Mouse (Mus musculus) neural tube, embryonic 13.5 days (tissue): ENCODE data around the gene Vamp8. TPM values are rescaled to one million over a fixed set of nuclear protein-coding genes. Genes with fewer than 3 reads are reported as not detected.

ENCODE experiments used
- ATAC-seq: fragments of 200-750 bp; cut with Nextera tagmentation; 2 replicates; pipeline ENCODE4 v1.8.0; 2017; ENCODE audit warnings: low read depth, mild to moderate bottlenecking, moderate TSS enrichment, moderate library complexity
- H3K27ac ChIP-seq: fragments of 300-500 bp; sonication (generic); replicated peaks from 2 replicates; pipeline ENCODE4 v1.5.1; 2015; ENCODE audit warnings: moderate library complexity, mild to moderate bottlenecking, inconsistent platforms
- H3K27me3 ChIP-seq: fragments of 300-500 bp; sonication (generic); 2 replicates; pipeline ENCODE4 v1.6.1; 2015; ENCODE audit warnings: mild to moderate bottlenecking, inconsistent platforms
- H3K36me3 ChIP-seq: fragments of 300-500 bp; sonication (generic); 2 replicates; pipeline ENCODE4 v1.6.1; 2015; ENCODE audit warnings: mild to moderate bottlenecking, inconsistent platforms
- H3K4me1 ChIP-seq: fragments of 300-500 bp; sonication (generic); replicated peaks from 2 replicates; pipeline ENCODE4 v1.6.1; 2015; ENCODE audit warnings: inconsistent platforms
- H3K4me2 ChIP-seq: fragments of 300-500 bp; sonication (generic); 2 replicates; pipeline ENCODE4 v1.6.1; 2015; ENCODE audit warnings: inconsistent platforms, mild to moderate bottlenecking, moderate library complexity
- H3K4me3 ChIP-seq: fragments of 300-500 bp; sonication (generic); 2 replicates; pipeline ENCODE4 v1.5.1; 2015; ENCODE audit warnings: mild to moderate bottlenecking, inconsistent platforms
- H3K9ac ChIP-seq: fragments of 300-500 bp; sonication (generic); 2 replicates; pipeline ENCODE4 v1.6.1; 2015; ENCODE audit warnings: moderate library complexity, mild to moderate bottlenecking, inconsistent platforms
- H3K9me3 ChIP-seq: fragments of 300-500 bp; sonication (generic); 2 replicates; pipeline ENCODE4 v1.6.1; 2016; ENCODE audit warnings: inconsistent platforms
- WGBS: fragments of 180-500 bp; shearing (Covaris S2); methylation state at CpG from one replicate; pipeline ENCODE4 v1.1.7; 2015; 5-methylcytosine and 5-hydroxymethylcytosine counted together
- polyA plus RNA-seq: library from polyadenylated mRNA; unstranded; fragments of >200 nt; fragmentation: Nextera tagmentation; extraction: Ambion mirVana; gene quantifications from 2 replicates; pipeline ENCODE4 v1.2.1, GENCODE M21; 2015

Gene Vamp8
- polyA plus RNA-seq, 1 experiment from 2014 or later = 28.9 TPM

DNA sequence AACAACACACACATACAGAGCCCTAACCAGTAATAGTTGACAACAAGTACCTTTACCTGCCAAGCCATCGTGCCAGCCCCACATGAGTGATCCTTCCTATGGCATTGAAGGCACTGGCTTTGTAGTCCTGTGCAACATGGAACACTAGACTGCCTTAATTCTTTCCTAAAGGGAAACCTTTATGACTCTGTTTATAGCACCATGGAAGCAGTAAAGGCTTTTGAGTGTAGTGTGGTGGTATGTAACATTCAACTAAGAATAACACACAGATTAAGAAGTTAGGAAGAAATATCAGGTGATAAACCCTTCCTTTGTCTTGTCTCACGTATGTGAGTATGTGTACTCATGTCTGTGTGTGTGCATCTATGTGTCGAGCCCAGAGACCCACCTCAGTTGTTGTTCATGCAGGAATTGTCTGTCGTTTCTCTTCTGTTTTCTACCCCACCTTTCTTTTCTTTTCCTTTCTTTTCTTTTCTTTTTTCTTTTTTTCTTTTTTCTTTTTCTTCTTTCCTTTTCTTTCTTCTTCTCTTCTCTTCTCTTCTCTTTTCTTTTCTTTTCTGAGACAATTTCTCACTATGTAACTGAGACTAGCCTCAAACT, 23.6 kb downstream of the Vamp8 start, which contains the start of gene Rnf181:
TSS of gene Rnf181 (minus strand) at position 113 of the 600 bp plus-strand sequence.
- Histone ChIP-seq H3K27me3 (no peaks in the 10 kb centered on the region), H3K4me2 (no peak within 1 kb of the TSS), H3K27ac (no peak within 1 kb of the TSS), H3K36me3 (no peaks in the 10 kb centered on the region), H3K4me3 (no peak within 1 kb of the TSS), H3K9me3 (no peaks in the 10 kb centered on the region), H3K9ac (no peak within 1 kb of the TSS), H3K4me1 (peaks cover 15% of the 10 kb centered on the region)
- 73% methylated on average over 4 of the region's 4 CpGs for WGBS
- ATAC-seq = no peak

GRCm38 (mm10) chr6:72366304-72366703, 24.2 kb downstream of the Vamp8 start:
- no peak overlapping the region for H3K4me2 ChIP-seq

GRCm38 (mm10) chr6:72364985-72365384, 25.5 kb downstream of the Vamp8 start:
- H3K4me2 ChIP-seq = no peak overlapping the region
- H3K9ac ChIP-seq = no peak overlapping the region
- no peak overlapping the region for H3K4me3 ChIP-seq
- no peak for ATAC-seq
- no peaks in the 10 kb centered on the region for H3K9me3 ChIP-seq
- H3K27me3 ChIP-seq = no peaks in the 10 kb centered on the region
- H3K27ac ChIP-seq = no peak overlapping the region
- 64% methylated on average over 6 of the region's 6 CpGs for WGBS
- H3K36me3 ChIP-seq = peaks cover 8% of the 10 kb centered on the region
- peaks cover 24% of the 10 kb centered on the region for H3K4me1 ChIP-seq

More at GRCm38 (mm10) chr6:72366304-72366703, 24.2 kb downstream of the Vamp8 start:
- Histone ChIP-seq H3K27ac (no peak overlapping the region), H3K27me3 (no peaks in the 10 kb centered on the region), H3K4me3 (no peak overlapping the region), H3K36me3 (no peaks in the 10 kb centered on the region), H3K9me3 (no peaks in the 10 kb centered on the region), H3K9ac (no peak overlapping the region), H3K4me1 (peaks cover 19% of the 10 kb centered on the region)
- no peak for ATAC-seq
- WGBS = 72% methylated on average over 3 of the region's 3 CpGs

DNA sequence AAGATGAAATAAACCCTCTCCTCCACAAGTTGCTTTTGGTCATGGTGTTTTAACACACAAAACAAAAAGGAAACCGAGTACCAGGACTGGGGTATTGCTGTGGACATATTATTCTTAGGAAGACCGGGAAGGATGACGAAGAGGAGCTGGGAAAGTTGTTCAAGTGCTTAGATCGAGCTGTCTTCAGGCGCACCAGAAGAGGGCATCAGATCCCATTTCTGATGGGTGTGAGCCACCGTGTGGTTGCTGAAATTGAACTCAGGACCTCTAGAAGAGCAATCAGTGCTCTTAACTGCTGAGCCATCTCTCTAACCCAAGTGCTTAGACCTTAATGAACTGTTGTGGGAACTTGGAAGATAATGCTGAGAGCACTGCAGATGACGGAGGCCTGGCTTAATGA, 26.5 kb downstream of the Vamp8 start:
- H3K4me2 ChIP-seq = no peak overlapping the region
- no peak for ATAC-seq
- peaks cover 24% of the 10 kb centered on the region for H3K4me1 ChIP-seq
- WGBS = 54% methylated on average over 7 of the region's 7 CpGs
- no peak overlapping the region for H3K4me3 ChIP-seq
- peaks cover 18% of the 10 kb centered on the region for H3K36me3 ChIP-seq
- no peaks in the 10 kb centered on the region for H3K9me3 ChIP-seq
- no peak overlapping the region for H3K27ac ChIP-seq
- H3K27me3 ChIP-seq = no peaks in the 10 kb centered on the region
- no peak overlapping the region for H3K9ac ChIP-seq

DNA sequence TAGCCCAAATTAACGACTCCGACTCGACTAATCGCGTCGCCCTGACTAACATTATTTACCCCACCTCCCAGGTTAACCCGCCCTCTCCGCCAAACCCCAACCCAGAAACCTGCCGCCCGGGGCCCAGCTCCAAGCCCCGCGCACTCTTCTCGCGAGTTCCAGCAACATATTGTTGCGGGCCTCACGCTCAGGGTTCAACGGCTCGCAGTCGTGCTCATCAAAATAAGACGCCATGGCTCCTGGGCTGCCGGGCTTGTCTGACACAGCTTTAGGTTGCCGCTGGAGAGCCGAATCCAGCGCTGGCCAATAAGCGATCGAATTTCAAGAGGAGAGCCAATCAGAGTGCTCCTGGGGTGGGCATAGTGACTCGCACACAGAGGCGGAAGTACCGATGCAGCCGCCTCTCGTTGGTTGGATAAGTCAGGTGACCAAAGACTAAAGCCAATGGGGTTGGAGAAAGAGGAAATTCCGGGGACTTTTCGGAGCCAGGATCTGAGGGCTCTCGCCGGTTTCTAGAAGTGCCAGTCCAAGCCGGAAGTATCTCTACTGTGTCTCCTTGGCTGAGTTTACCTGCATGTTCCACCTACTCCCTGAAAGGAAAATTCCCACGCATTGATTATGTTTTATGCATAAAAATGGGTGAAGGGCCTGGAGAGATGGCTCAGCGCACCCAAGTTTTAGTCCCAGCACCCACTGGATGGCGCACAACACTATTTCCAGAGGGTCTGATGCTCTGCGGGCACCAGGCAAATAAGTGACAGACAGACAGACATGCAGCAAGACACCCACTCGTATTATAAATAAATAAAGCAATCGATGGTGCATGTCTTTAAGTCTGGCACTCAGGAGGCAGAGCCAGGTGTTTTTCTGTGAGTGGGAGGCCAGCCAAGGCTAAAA, 28.1 kb downstream of the Vamp8 start:
- peak overlapping the region; percentile 83 for H3K27ac ChIP-seq
- ATAC-seq = peak; percentile 98
- peak overlapping the region; percentile 66 for H3K4me3 ChIP-seq
- H3K9me3 ChIP-seq = no peaks in the 10 kb centered on the region
- no peaks in the 10 kb centered on the region for H3K27me3 ChIP-seq
- H3K36me3 ChIP-seq = peaks cover 34% of the 10 kb centered on the region
- H3K9ac ChIP-seq = peak overlapping the region; percentile 76
- under 1% methylated on average over 42 of the region's 42 CpGs for WGBS
- H3K4me1 ChIP-seq = peaks cover 25% of the 10 kb centered on the region
- peak overlapping the region; percentile 86 for H3K4me2 ChIP-seq

- Histone ChIP-seq H3K36me3 (peaks cover 34% of the 10 kb centered on the region), H3K9ac (peak overlapping the region; percentile 76), H3K4me1 (peaks cover 35% of the 10 kb centered on the region), H3K4me2 (peak overlapping the region; percentile 86), H3K4me3 (peak overlapping the region; percentile 66), H3K27ac (no peak overlapping the region), H3K27me3 (no peaks in the 10 kb centered on the region), H3K9me3 (no peaks in the 10 kb centered on the region)
- 72% methylated on average over 5 of the region's 5 CpGs for WGBS
- ATAC-seq = no peak
Observed at GRCm38 (mm10) chr6:72361121-72361551, 29.4 kb downstream of the Vamp8 start.

- Histone ChIP-seq H3K4me2 (peak overlapping the region; percentile 86; the same call in 1 of the 2 replicates), H3K4me3 (peak overlapping the region; percentile 66; the same call in 1 of the 2 replicates), H3K4me1 (peaks cover 41% of the 10 kb centered on the region), H3K27ac (no peak overlapping the region), H3K9ac (no peak overlapping the region), H3K36me3 (peaks cover 34% of the 10 kb centered on the region), H3K27me3 (no peaks in the 10 kb centered on the region), H3K9me3 (no peaks in the 10 kb centered on the region)
- WGBS = 72% methylated on average over 7 of the region's 7 CpGs
- ATAC-seq = no peak
Observed at GRCm38 (mm10) chr6:72360599-72360935, 29.9 kb downstream of the Vamp8 start.

DNA sequence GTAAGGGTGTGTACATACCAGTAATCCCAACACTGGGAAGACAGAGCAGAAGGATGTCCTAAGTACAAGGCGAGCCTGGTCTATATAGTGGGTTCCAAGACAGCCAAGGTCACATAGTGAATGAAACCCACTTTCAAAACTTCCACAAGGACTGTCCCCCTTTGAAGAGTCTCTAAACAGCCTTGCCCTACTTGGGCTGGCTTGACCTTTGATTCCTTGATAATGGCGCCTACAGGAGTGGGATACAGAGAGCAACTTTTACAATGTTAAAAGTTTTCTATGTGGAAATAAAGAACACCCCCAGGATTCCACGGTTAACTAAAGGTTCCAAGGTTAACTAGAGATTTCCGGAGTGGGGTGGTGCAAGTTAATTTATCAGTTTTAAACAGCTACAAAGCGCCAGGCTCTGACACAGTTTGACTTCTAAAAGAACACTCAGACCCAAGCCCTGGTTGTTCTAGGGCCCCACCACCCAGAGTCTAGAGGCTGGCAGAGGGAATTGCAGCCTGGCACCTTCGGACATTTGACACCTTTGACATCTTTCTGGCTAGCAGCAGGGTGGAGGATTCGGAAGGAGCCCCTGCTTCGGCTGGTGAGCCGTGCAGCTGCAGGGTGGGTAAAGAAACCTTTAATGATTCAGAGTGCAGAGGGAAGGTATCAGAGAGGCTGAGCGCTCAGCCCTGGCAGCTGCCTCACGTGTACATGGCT, 30.5 kb downstream of the Vamp8 start:
- H3K4me3 ChIP-seq = no peak overlapping the region; the same call in 1 of the 2 replicates

GRCm38 (mm10) chr6:72359343-72359742, 31.2 kb downstream of the Vamp8 start:
- H3K9me3 ChIP-seq = no peaks in the 10 kb centered on the region
- peaks cover 50% of the 10 kb centered on the region for H3K4me1 ChIP-seq
- H3K27me3 ChIP-seq = no peaks in the 10 kb centered on the region
- H3K9ac ChIP-seq = no peak overlapping the region
- H3K4me2 ChIP-seq = no peak overlapping the region
- H3K27ac ChIP-seq = no peak overlapping the region
- H3K4me3 ChIP-seq = no peak overlapping the region
- ATAC-seq = no peak
- peaks cover 34% of the 10 kb centered on the region for H3K36me3 ChIP-seq
- 74% methylated on average over 2 of the region's 2 CpGs for WGBS

More for the DNA sequence above, 30.5 kb downstream of the Vamp8 start:
- Histone ChIP-seq H3K9ac (no peak overlapping the region), H3K4me2 (0 out of 2 replicates have a peak overlapping the region, but pooled peaks have one; percentile 86), H3K36me3 (peaks cover 34% of the 10 kb centered on the region), H3K27ac (no peak overlapping the region), H3K27me3 (no peaks in the 10 kb centered on the region), H3K9me3 (no peaks in the 10 kb centered on the region), H3K4me1 (peaks cover 43% of the 10 kb centered on the region)
- 85% methylated on average over 11 of the region's 11 CpGs for WGBS
- ATAC-seq = no peak

DNA sequence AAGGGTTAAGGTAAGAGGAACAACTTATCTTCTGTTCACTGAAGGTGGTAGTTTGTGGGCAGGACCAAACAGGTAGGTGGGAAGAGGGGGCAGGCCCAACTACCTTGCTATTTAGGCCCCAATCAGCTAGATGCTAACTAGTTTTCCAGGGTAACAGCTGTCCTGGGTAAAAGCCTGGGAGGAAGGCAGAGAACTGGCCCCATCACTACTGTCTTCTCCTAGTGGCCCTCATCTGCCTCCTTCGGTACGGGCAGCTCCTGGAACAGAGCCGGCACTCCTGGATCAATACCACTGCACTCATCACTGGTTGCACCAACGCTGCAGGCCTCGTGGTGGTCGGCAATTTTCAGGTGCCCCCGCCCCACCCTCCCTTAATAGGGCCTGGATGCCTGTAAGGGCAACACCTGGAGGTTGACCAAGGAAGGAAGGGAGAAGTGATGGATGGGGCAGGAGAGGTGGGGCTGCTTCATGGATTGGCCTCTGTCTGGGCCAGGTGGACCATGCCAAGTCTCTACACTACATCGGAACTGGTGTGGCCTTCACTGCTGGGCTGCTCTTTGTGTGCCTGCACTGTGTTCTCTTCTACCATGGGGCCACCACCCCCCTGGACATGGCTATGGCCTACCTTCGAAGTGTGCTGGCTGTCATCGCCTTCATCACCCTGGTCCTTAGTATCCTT, 32.3 kb downstream of the Vamp8 start:
- Histone ChIP-seq H3K4me1 (peaks cover 51% of the 10 kb centered on the region), H3K27me3 (no peaks in the 10 kb centered on the region), H3K4me2 (no peak overlapping the region), H3K9ac (no peak overlapping the region), H3K4me3 (no peak overlapping the region), H3K27ac (no peak overlapping the region), H3K36me3 (peaks cover 34% of the 10 kb centered on the region), H3K9me3 (no peaks in the 10 kb centered on the region)
- 90% methylated on average over 10 of the region's 10 CpGs for WGBS
- ATAC-seq = no peak

DNA sequence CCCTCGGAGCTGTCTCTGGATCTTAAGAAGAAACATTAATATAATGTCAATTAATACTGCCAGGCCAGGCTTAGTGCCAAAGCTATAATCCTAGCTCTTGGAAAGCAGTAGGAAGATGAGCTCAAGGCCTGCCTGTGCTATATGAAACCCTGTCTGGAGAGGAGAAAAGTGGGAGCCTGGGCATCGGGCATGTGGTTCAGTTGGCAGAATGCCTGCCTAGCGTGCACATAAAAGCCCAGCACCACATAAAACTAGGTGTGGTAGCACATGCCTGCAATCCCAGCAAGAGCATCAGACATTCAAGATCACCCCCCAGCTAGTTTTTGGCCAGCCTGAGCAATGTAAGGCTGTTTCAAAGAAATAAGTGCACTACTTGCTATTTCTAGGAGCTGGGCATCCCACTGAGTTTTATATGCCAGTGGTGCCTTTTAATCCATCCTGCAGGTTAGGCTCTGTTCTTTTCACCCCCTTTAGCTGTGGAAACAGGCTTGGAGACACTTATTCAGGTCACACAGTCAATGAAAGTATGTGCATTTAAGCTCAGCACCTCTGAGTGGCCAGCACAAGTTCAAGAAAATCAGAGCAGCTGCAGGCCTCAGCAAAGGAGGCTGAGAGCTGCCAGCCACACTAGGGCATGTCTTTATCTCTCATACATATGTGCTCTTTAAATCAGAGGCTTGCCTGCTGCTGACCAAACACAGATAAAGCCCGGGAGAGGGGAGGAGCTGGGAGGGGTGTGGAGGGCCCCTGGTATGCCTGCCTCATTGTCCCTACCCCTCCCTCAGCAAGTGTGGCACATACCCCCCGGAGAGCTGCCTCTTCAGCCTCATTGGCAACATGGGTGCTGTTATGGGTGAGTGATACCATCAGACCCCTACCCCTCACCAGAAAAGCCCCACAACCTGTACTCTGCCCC, 33.1 kb downstream of the Vamp8 start:
- no peak overlapping the region for H3K27ac ChIP-seq
- 81% methylated on average over 5 of the region's 5 CpGs for WGBS
- no peaks in the 10 kb centered on the region for H3K9me3 ChIP-seq
- no peaks in the 10 kb centered on the region for H3K27me3 ChIP-seq
- no peak overlapping the region for H3K4me2 ChIP-seq
- H3K9ac ChIP-seq = no peak overlapping the region; the same call in 1 of the 2 replicates
- ATAC-seq = no peak
- peaks cover 45% of the 10 kb centered on the region for H3K4me1 ChIP-seq
- peaks cover 34% of the 10 kb centered on the region for H3K36me3 ChIP-seq
- no peak overlapping the region for H3K4me3 ChIP-seq
